In genomic region chr4:131899180-131899554, GRCm38 (mm10) we compare ENCODE assay signal across 27 mouse cellular contexts. TPM values are rescaled to one million over a fixed set of nuclear protein-coding genes. Genes with fewer than 3 reads are reported as not detected.
DNase-seq lines count a peak whose midpoint lies in the region; ATAC-seq and TF ChIP-seq lines count a peak whose summit lies in the region.
"Had no signal": no experiment of that assay in that cellular context is flagged by ENCODE, and none has a peak within 500 bp of the region (broad histone marks: within the 10 kb centered on the region; RNA-seq: fewer than 3 reads in every experiment).

No protein-coding gene starts in this region.

- H3K27me3 ChIP-seq in kidney, adult 2 months (replicated peaks; ENCODE audit: control insufficient read depth, insufficient read depth, low read length): no peaks in the 10 kb centered on the region
- H3K27me3 ChIP-seq: embryonic facial prominence, embryonic 15.5 days; hindbrain, embryonic 13.5 days; limb, embryonic 15.5 days; neural tube, embryonic 13.5 days had no signal

- H3K36me3 ChIP-seq in kidney, adult 2 months (ENCODE audit: control insufficient read depth, insufficient read depth, low read length): peaks cover 11% of the 10 kb centered on the region

- DNase-seq in cerebellum, adult 11 months: peak; percentile 31
- peak; percentile 85 for DNase-seq in heart, adult 11 months
- DNase-seq in heart, adult 9 months (ENCODE audit: low spot score in 2 of 2): no peak
- DNase-seq in kidney, postnatal 25 days: peak; percentile 60 to 62
- DNase-seq in kidney, adult 2 months: no peak
- DNase-seq in heart, postnatal 10 days: peak; percentile 51 to 65
- DNase-seq in adrenal gland, adult 18-20 months (ENCODE audit: low spot score in 2 of 2): no peak
- DNase-seq: adrenal gland, postnatal 10 days; embryo, embryonic 11 days; gastrocnemius, postnatal 25 days; kidney, adult 11 months; lung, adult 18-20 months; lung, postnatal 10 days; retina, postnatal 1 day; right cerebral cortex, postnatal 25 days; spleen, adult 18-20 months had no signal

- intact Hi-C loops in heart, postnatal 10 days (cut with DNase I): no loop called here

- TF ChIP-seq CTCF in kidney, adult 2 months (conservative IDR thresholded peaks at IDR 0.05; ENCODE audit: insufficient read depth, insufficient read length, low read depth, low read length): no peak

- 53% methylated on average over 6 of the region's 6 CpGs for WGBS in kidney, adult 2 months

- no peak overlapping the region for H3K4me3 ChIP-seq in kidney, adult 2 months (ENCODE audit: insufficient read depth, low read depth, low read length)
- H3K4me3 ChIP-seq: embryonic facial prominence, embryonic 15.5 days; hindbrain, embryonic 13.5 days; left cerebral cortex, adult 2 months; limb, embryonic 15.5 days; midbrain, embryonic 10.5 days; myocyte; neural tube, embryonic 13.5 days had no signal

- TF ChIP-seq POLR2A in kidney, adult 2 months (IDR thresholded peaks at IDR 0.05; ENCODE audit: low read depth, low read length): no peak

- peaks cover 9% of the 10 kb centered on the region for H3K4me1 ChIP-seq in kidney, adult 2 months (ENCODE audit: control insufficient read depth, insufficient read depth, low read length)
- H3K4me1 ChIP-seq: embryonic facial prominence, embryonic 15.5 days; hindbrain, embryonic 13.5 days; limb, embryonic 15.5 days; midbrain, embryonic 10.5 days; neural tube, embryonic 13.5 days had no signal

- no peak overlapping the region for H3K27ac ChIP-seq in kidney, adult 2 months (ENCODE audit: insufficient read depth, low read depth, low read length)
- H3K27ac ChIP-seq: embryonic facial prominence, embryonic 15.5 days; hindbrain, embryonic 13.5 days; left cerebral cortex, adult 2 months; limb, embryonic 15.5 days; midbrain, embryonic 10.5 days; neural tube, embryonic 13.5 days had no signal

- ATAC-seq in cerebellum, adult (ENCODE audit: insufficient number of reproducible peaks, low FRiP score, low TSS enrichment): no peak; the same call in 1 of the 2 replicates
- ATAC-seq: activated CD4-positive, CD25-positive, alpha-beta regulatory T cell, adult 4 months; forebrain, embryonic 16.5 days; midbrain, embryonic 16.5 days had no signal

RNA-seq across cellular contexts. Expression of gene Tmem200b, which starts 22.4 kb away (rescaled TPM):
- polyA plus RNA-seq in kidney, adult 2 months (2012; rRNA removed): 11.3 and 17.0 TPM in 2 replicates
- total RNA-seq in heart, postnatal 10 days (2021): 10 to 100 TPM; 11.3 to 14.4 TPM
- 10 to 100 TPM in 1 of 2 experiments, 1 to 10 TPM in 1; 6.2 to 11.5 TPM for total RNA-seq in adrenal gland, adult 18-20 months (2021)
- polyA plus RNA-seq: activated CD4-positive, CD25-positive, alpha-beta regulatory T cell, adult 4 months; forebrain, embryonic 16.5 days; hindbrain, embryonic 13.5 days had no signal

RNA-seq across cellular contexts. Expression of gene Srsf4, which starts 25.8 kb away (rescaled TPM):
- 32.5 and 35.1 TPM in 2 replicates for polyA plus RNA-seq in kidney, adult 2 months (2012; rRNA removed)
- 10 to 100 TPM; 53.6 to 53.7 TPM for total RNA-seq in heart, postnatal 10 days (2021)
- 10 to 100 TPM; 59.7 to 62.5 TPM for total RNA-seq in adrenal gland, adult 18-20 months (2021)

RNA-seq across cellular contexts. Expression of gene Mecr, which starts 55.9 kb away (rescaled TPM):
- polyA plus RNA-seq in kidney, adult 2 months (2012; rRNA removed): 64.5 and 67.4 TPM in 2 replicates
- total RNA-seq in heart, postnatal 10 days (2021): 10 to 100 TPM; 31.7 to 33.2 TPM
- total RNA-seq in adrenal gland, adult 18-20 months (2021): 100 to 1,000 TPM in 1 of 2 experiments, 10 to 100 TPM in 1; 94.4 to 162 TPM

Comparison
In these comparisons a context has a peak if more than half of its experiments do, and no peak if none do; other contexts are left out.
1. DNase-seq: peak in cerebellum, adult 11 months (single experiment), heart, adult 11 months (single experiment), kidney, postnatal 25 days (2 of 2) and heart, postnatal 10 days (2 of 2); none in heart, adult 9 months (0 of 2), kidney, adult 2 months (single experiment) and adrenal gland, adult 18-20 months (0 of 2).